Mouse (Mus musculus) intestine, embryonic 14.5 days (tissue): ENCODE results near the gene Arsa. TPM values are rescaled to one million over a fixed set of nuclear protein-coding genes. Genes with fewer than 3 reads are reported as not detected.

Experiments used
- ATAC-seq: fragments of 200-750 bp; cut with Nextera tagmentation; replicated peaks from 2 replicates; pipeline ENCODE4 v1.8.0; 2017; ENCODE audit warnings: low read depth, moderate number of reproducible peaks, moderate TSS enrichment, moderate library complexity; ENCODE audit not compliant: low FRiP score, low TSS enrichment
- DNase-seq: peaks from one replicate; pipeline ENCODE4 v3.0.0-alpha.2; 2018; ENCODE audit warnings: low spot score
- H3K27ac ChIP-seq: fragments of 300-500 bp; sonication (generic); 2 replicates; pipeline ENCODE4 v1.5.1; 2014; ENCODE audit warnings: low read depth, mild to moderate bottlenecking, control low read depth
- H3K27me3 ChIP-seq: fragments of 300-500 bp; sonication (generic); replicated peaks from 2 replicates; pipeline ENCODE4 v1.6.1; 2014; ENCODE audit warnings: low read length, control low read depth; ENCODE audit not compliant: control insufficient read depth, insufficient read depth
- H3K36me3 ChIP-seq: fragments of 300-500 bp; sonication (generic); 2 replicates; pipeline ENCODE4 v1.6.1; 2014; ENCODE audit warnings: low read length, control low read depth; ENCODE audit not compliant: control insufficient read depth, insufficient read depth
- H3K4me1 ChIP-seq: fragments of 300-500 bp; sonication (generic); replicated peaks from 2 replicates; pipeline ENCODE4 v1.6.1; 2014; ENCODE audit warnings: low read length, control low read depth, mixed read lengths; ENCODE audit not compliant: control insufficient read depth, insufficient read depth
- H3K4me2 ChIP-seq: fragments of 300-500 bp; sonication (generic); 2 replicates; pipeline ENCODE4 v1.6.1; 2014; ENCODE audit warnings: low read length
- H3K4me3 ChIP-seq: fragments of 300-500 bp; sonication (generic); 2 replicates; pipeline ENCODE4 v1.5.1; 2014; ENCODE audit warnings: low read depth, low read length, control low read depth, mixed read lengths
- H3K9ac ChIP-seq: fragments of 300-500 bp; sonication (generic); 2 replicates; pipeline ENCODE4 v1.6.1; 2014; ENCODE audit warnings: mild to moderate bottlenecking, low read length
- H3K9me3 ChIP-seq: fragments of 300-500 bp; sonication (generic); 2 replicates; pipeline ENCODE4 v1.6.1; 2016; ENCODE audit warnings: low read length, control low read depth; ENCODE audit not compliant: control insufficient read depth
- WGBS: fragments of 180-500 bp; shearing (Covaris S2); extraction: QIAGEN DNeasy Blood & Tissue Kit; methylation state at CpG from one replicate; pipeline ENCODE4 v1.1.7; 2014; 5-methylcytosine and 5-hydroxymethylcytosine counted together
- polyA plus RNA-seq: library from polyadenylated mRNA; unstranded; fragments of >200 nt; fragmentation: Nextera tagmentation; extraction: Ambion mirVana; gene quantifications from 2 replicates; pipeline ENCODE4 v1.2.1, GENCODE M21; 2014

The Arsa gene
- polyA plus RNA-seq, 1 experiment from 2014 or later = 15.4 TPM

DNA sequence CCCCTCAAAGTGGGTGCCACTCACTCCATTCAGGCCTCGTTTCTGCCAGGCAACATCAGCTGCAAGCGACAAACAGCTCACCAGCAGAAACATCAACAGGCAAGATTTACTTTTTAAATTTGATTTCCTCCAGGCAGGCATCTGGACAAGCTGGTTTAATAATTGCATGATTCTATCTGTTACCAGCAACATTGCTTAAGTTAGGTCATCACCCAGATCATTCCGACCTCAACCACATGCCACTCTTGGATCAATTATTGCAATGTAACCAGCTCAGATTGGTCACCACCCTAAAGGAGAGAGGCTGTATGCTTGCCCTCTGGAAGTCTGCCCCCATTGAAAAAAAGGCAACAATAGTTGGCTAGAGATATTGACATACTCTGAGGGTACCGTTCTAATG lies 5.7 kb downstream of the Arsa start:
- 77% methylated on average over 4 of the region's 4 CpGs for WGBS
- Histone ChIP-seq H3K27ac (no peak overlapping the region), H3K9ac (no peak overlapping the region), H3K9me3 (no peaks in the 10 kb centered on the region), H3K36me3 (no peaks in the 10 kb centered on the region), H3K4me1 (0 out of 2 replicates have a peak, but pooled peaks cover 4% of the 10 kb centered on the region), H3K4me3 (no peak overlapping the region), H3K27me3 (no peaks in the 10 kb centered on the region), H3K4me2 (no peak overlapping the region)
- DNase-seq (no peak), ATAC-seq (no peak)

DNA sequence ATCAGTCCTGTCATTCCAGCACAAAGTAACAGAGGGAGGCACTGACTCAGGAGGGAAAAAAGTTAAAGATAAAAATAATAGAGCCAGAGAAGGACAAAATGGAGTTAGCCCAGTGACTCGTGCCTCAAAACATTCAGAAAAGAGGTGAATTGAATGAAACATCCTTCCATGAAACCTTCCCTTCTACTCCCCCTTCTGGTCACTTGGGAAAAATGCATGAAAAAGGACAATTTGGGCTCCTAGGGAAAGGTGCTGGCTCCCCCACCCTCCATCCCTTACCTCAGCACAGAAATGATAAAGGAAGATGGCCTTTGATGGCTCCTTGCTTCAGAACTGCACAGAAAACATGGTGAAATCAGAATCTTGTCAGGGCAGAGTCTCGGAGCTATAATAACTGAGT lies 8.6 kb downstream of the Arsa start:
- Histone ChIP-seq H3K27me3 (no peaks in the 10 kb centered on the region), H3K9me3 (no peaks in the 10 kb centered on the region), H3K4me2 (no peak overlapping the region), H3K27ac (no peak overlapping the region), H3K36me3 (no peaks in the 10 kb centered on the region), H3K9ac (no peak overlapping the region), H3K4me1 (no peaks in the 10 kb centered on the region), H3K4me3 (no peak overlapping the region)
- DNase-seq = no peak
- ATAC-seq = no peak
- 28% methylated on average over 2 of the region's 2 CpGs for WGBS

DNA sequence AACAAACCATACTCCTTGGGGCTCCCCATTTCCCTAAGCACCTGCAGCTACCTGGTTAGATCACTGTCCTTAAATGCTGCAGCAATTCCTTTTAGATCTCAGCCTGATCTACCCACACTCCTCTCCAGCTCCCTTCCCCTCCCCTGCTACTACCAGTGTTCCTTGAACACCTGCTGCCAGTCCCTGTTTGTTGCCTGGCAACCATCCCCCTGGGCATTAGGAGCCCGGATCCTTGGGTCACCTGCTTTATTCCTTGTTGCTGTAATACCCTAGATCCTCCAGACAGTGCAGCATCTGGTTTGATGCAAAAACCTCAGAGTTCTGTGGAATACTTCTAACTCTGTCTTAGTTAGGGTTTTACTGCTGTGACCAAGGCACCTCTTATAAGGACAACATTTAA lies 12.2 kb downstream of the Arsa start:
- Histone ChIP-seq H3K27ac (no peak overlapping the region), H3K36me3 (no peaks in the 10 kb centered on the region), H3K27me3 (0 out of 2 replicates have a peak, but pooled peaks cover 2% of the 10 kb centered on the region), H3K9ac (no peak overlapping the region), H3K9me3 (no peaks in the 10 kb centered on the region), H3K4me3 (no peak overlapping the region), H3K4me1 (no peaks in the 10 kb centered on the region), H3K4me2 (no peak overlapping the region)
- ATAC-seq (no peak), DNase-seq (no peak)
- WGBS = 24% methylated on average over 1 of the region's 1 CpGs

DNA sequence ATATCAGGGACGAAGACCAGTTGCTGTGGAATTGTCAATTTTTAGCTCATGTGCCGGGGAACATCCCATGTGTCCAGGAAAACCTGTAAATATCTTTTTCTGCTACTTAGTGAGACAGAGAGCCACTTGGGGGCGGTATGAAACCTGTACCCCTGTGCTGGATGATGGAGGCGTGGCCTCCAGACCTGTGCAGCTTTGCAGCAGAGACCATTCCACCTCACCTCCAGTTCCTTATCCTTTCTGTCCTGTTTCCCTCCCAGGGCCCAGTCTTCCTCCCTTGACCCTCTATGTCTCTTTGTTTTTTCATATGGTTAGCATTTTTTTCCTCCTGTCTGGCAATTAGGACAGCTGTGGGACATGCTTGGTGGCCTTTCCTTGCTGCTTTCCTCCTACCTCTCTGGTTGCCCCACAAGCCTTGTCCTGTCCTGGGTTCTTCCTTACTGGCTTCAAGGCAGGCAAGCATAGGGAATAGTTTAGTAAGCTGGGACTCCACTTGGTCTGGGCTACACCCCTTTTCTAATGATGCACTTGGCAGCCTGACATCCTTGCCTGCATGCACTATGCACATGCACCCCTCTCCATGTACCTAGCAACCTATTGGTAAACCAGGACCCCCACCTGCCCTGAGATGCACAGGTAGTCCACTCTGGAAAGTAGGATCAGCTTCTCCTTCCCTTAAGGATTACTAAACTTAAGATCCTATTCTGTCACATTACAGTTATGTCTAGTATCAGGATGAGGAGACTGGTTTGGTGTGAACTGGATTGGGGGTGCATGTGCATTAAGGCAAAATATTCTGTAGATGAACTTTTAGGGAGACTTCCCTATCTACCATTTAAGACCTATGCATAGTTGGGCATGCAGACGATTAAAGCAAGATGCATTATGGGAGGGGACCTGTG lies 13.6 kb downstream of the Arsa start:
- no peak for ATAC-seq
- Histone ChIP-seq H3K9ac (no peak overlapping the region), H3K36me3 (no peaks in the 10 kb centered on the region), H3K4me3 (no peak overlapping the region), H3K9me3 (no peaks in the 10 kb centered on the region), H3K27me3 (0 out of 2 replicates have a peak, but pooled peaks cover 2% of the 10 kb centered on the region), H3K27ac (no peak overlapping the region), H3K4me1 (no peaks in the 10 kb centered on the region), H3K4me2 (no peak overlapping the region)
- no peak for DNase-seq
- WGBS = 60% methylated on average over 5 of the region's 5 CpGs

DNA sequence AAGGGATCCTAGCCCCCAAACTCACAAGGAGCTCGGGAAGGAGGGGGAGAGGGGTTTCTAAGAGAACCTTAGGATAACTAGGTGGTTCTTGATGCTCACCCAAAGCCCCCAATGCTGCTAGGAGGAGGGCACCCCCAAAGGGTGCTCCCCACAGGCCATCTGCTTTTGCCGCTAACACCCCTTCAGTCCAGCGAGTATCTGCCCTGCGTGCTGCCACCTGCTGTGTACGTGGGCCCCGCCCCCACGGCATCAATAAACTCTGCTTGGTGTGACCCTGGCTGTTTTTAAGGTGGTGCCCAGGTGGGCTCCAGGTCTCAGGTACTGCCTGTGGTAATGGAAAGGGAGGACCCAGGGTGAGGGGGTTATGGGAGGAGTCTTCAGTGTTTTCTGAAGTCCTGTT lies 15.0 kb downstream of the Arsa start:
- no peak overlapping the region for H3K27ac ChIP-seq
- H3K4me1 ChIP-seq = no peaks in the 10 kb centered on the region
- H3K4me2 ChIP-seq = no peak overlapping the region
- ATAC-seq = no peak
- H3K9ac ChIP-seq = no peak overlapping the region
- no peak overlapping the region for H3K4me3 ChIP-seq
- no peaks in the 10 kb centered on the region for H3K36me3 ChIP-seq
- 0 out of 2 replicates have a peak, but pooled peaks cover 2% of the 10 kb centered on the region for H3K27me3 ChIP-seq
- WGBS = 73% methylated on average over 7 of the region's 7 CpGs
- no peak for DNase-seq
- H3K9me3 ChIP-seq = no peaks in the 10 kb centered on the region

DNA sequence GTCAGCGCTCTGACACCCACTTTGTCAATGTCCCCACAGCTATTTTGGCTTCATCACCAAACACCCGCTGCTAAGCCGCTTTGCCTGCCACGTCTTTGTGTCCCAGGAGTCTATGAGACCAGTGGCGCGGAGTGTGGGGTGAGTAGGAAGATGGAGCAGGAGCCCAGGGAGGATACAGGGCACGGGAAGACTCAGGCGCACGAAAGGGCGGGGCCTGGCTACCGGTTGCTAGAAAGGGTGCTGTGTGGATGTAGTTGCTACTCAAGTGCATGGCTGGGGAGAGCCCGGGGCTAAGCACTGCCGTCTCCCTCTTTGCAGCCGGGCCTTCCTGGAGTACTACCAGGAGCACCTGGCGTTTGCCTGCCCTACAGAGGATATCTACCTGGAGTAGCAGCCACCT lies 15.9 kb downstream of the Arsa start:
- 73% methylated on average over 15 of the region's 15 CpGs for WGBS
- no peak overlapping the region for H3K27ac ChIP-seq
- H3K4me3 ChIP-seq = no peak overlapping the region
- H3K9me3 ChIP-seq = no peaks in the 10 kb centered on the region
- ATAC-seq = no peak
- H3K36me3 ChIP-seq = no peaks in the 10 kb centered on the region
- no peak overlapping the region for H3K9ac ChIP-seq
- DNase-seq = no peak
- H3K4me1 ChIP-seq = no peaks in the 10 kb centered on the region
- H3K27me3 ChIP-seq = 0 out of 2 replicates have a peak, but pooled peaks cover 2% of the 10 kb centered on the region
- H3K4me2 ChIP-seq = no peak overlapping the region

DNA sequence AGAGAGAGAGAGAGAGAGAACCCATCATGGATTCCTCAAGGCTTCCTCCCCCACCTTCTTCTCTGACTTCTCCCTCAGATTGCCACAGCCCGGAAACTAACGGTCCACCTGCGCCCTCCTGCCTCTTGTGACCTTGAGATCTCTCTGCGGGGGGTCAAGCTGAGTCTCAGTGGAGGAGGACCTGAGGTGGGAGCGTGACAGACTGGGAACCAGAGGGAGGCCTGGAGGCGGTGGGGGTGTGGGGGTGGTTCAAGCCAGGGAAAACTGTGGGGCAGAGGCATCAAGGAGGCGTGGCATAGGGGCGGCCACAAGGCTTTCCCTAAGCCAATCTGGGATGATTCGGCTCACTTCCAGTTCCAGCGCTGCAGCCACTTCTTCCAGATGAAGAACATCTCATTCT lies 16.9 kb downstream of the Arsa start:
- no peak overlapping the region for H3K4me3 ChIP-seq
- H3K9me3 ChIP-seq = no peaks in the 10 kb centered on the region
- no peak for ATAC-seq
- no peak for DNase-seq
- 70% methylated on average over 10 of the region's 10 CpGs for WGBS
- no peaks in the 10 kb centered on the region for H3K4me1 ChIP-seq
- no peaks in the 10 kb centered on the region for H3K36me3 ChIP-seq
- H3K27ac ChIP-seq = no peak overlapping the region
- H3K9ac ChIP-seq = no peak overlapping the region
- H3K27me3 ChIP-seq = 0 out of 2 replicates have a peak, but pooled peaks cover 2% of the 10 kb centered on the region
- H3K4me2 ChIP-seq = no peak overlapping the region

DNA sequence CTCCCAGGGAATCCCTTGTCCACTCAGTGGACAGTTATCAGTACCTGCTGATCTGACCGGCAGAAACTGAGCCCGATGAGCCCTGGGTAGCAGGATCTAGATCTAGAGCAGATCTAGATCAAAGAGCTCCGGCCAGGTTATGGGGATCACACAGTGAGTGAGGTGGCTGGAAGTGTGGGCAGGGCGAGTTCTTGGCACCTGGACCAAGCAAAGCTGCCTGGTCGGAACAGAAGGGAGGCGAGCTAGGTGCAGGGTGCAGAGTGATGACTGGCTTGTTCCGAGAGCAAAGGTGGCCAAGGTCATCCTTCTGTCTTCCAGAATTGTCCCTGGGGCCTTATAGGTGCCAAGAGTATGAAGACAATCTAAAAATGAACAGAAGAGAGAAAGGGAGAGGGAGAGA lies 17.4 kb downstream of the Arsa start:
- Histone ChIP-seq H3K4me3 (no peak overlapping the region), H3K9ac (no peak overlapping the region), H3K4me2 (no peak overlapping the region), H3K27ac (no peak overlapping the region), H3K9me3 (no peaks in the 10 kb centered on the region), H3K27me3 (0 out of 2 replicates have a peak, but pooled peaks cover 2% of the 10 kb centered on the region), H3K36me3 (no peaks in the 10 kb centered on the region), H3K4me1 (no peaks in the 10 kb centered on the region)
- ATAC-seq (no peak), DNase-seq (no peak)
- WGBS = 83% methylated on average over 7 of the region's 7 CpGs

DNA sequence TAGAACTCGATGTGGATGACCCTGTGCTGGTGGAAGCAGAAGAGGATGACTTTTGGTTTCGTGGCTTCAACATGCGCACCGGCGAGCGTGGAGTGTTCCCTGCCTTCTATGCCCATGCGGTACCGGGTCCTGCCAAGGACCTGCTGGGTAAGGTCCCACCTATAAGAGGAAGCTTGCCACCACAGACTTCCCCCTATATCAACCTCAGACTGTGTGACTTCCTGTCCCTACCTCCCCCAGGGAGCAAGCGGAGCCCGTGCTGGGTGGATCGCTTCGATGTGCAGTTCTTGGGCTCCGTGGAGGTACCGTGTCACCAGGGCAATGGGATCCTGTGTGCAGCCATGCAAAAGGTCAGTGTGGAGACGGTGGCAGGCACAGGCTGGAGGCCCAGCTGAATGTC lies 18.3 kb downstream of the Arsa start:
- no peak for ATAC-seq
- H3K4me1 ChIP-seq = 0 out of 2 replicates have a peak, but pooled peaks cover 3% of the 10 kb centered on the region
- H3K9ac ChIP-seq = no peak overlapping the region
- no peak overlapping the region for H3K4me3 ChIP-seq
- no peak for DNase-seq
- WGBS = 92% methylated on average over 15 of the region's 15 CpGs
- no peaks in the 10 kb centered on the region for H3K9me3 ChIP-seq
- no peaks in the 10 kb centered on the region for H3K36me3 ChIP-seq
- H3K4me2 ChIP-seq = no peak overlapping the region
- peaks cover 10% of the 10 kb centered on the region for H3K27me3 ChIP-seq
- H3K27ac ChIP-seq = no peak overlapping the region
